Mouse (Mus musculus): ENCODE results near the gene Cdkal1. TPM values are rescaled to one million over a fixed set of nuclear protein-coding genes. Genes with fewer than 3 reads are reported as not detected.

The Cdkal1 gene
- polyA plus RNA-seq, 1 experiment from 2014 or later, result 29.9 TPM

DNA sequence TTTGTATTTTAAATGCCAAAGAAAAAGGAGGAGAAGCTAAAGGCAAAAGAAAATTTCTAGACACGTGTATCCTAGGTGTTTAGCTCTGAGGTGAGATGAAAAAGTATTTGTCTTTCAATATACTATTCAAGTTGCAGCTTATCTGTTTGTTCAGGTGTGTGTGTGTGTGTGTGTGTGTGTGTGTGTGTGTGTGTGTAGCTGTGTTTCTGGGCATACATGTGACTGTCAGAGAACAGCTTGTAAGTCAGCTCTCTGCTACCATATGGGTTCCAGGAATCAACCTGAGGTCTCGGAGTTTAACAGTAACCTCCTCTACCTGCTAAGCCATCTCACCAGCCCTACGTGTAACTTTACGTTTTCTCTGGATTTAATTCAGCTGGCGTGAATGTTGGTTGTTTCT is 76.0 kb downstream of the Cdkal1 start:
- H3K36me3 ChIP-seq, result no peaks in the 10 kb centered on the region
- no peaks in the 10 kb centered on the region for H3K9me3 ChIP-seq
- peaks cover 12% of the 10 kb centered on the region; the same call in 1 of the 2 replicates for H3K4me1 ChIP-seq
- H3K9ac ChIP-seq, result no peak overlapping the region
- H3K27me3 ChIP-seq (replicated peaks), result no peaks in the 10 kb centered on the region
- ATAC-seq (ENCODE audit: insufficient read depth, low FRiP score, low read depth), result no peak
- H3K4me3 ChIP-seq (replicated peaks), result no peak overlapping the region
- no peak overlapping the region for H3K4me2 ChIP-seq
- no peak overlapping the region for H3K27ac ChIP-seq
- WGBS, result 72% methylated on average over 5 of the region's 5 CpGs

DNA sequence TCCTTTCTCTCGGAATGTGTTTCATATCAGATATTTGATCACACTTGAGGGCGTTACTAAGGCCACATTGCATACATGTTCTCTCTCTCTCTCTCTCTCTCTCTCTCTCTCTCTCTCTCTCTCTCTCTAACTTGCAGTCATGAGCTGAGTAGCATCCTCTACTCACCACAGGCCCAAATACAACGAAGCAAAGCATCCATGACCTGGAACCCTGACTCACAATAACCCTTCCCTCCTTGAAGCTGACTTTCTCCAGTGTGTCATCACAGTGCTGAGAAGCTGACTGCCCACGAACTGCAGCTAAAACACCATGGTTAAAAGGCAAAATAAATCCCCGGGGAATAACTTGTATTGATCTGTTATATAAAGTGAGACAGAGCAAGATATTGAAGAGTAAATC is 76.4 kb downstream of the Cdkal1 start:
- Histone ChIP-seq H3K36me3 (no peaks in the 10 kb centered on the region), H3K27ac (no peak overlapping the region), H3K27me3 (replicated peaks) (no peaks in the 10 kb centered on the region), H3K4me1 (peaks cover 12% of the 10 kb centered on the region; the same call in 1 of the 2 replicates), H3K4me2 (no peak overlapping the region), H3K9me3 (no peaks in the 10 kb centered on the region), H3K4me3 (replicated peaks) (no peak overlapping the region), H3K9ac (no peak overlapping the region)
- 66% methylated on average over 5 of the region's 5 CpGs for WGBS
- ATAC-seq (ENCODE audit: insufficient read depth, low FRiP score, low read depth), result no peak

DNA sequence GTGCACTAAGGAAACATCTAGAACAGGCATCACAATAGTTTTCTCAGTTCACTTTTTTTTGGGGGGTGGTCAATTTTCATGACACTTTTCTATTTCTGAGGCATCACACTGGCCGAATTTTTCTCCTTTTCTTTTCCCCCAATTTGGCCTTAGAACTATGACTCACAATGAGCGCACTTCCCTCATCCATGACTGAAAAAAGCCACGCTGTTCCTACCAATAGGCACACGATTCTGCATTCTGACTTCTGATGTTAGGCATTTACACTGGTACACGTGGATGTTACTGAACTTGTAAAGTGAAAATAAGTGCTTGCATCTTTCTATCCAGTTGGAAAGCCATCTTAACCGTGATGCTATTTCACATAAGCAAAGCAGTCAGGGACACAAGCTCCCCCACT is 77.3 kb downstream of the Cdkal1 start:
- H3K9me3 ChIP-seq, result no peaks in the 10 kb centered on the region
- H3K4me2 ChIP-seq, result no peak overlapping the region
- no peaks in the 10 kb centered on the region for H3K27me3 ChIP-seq (replicated peaks)
- H3K4me3 ChIP-seq (replicated peaks), result no peak overlapping the region
- H3K4me1 ChIP-seq, result peaks cover 19% of the 10 kb centered on the region
- H3K9ac ChIP-seq, result no peak overlapping the region
- no peak overlapping the region for H3K27ac ChIP-seq
- WGBS, result 85% methylated on average over 6 of the region's 6 CpGs
- ATAC-seq (ENCODE audit: insufficient read depth, low FRiP score, low read depth), result no peak
- no peaks in the 10 kb centered on the region for H3K36me3 ChIP-seq

DNA sequence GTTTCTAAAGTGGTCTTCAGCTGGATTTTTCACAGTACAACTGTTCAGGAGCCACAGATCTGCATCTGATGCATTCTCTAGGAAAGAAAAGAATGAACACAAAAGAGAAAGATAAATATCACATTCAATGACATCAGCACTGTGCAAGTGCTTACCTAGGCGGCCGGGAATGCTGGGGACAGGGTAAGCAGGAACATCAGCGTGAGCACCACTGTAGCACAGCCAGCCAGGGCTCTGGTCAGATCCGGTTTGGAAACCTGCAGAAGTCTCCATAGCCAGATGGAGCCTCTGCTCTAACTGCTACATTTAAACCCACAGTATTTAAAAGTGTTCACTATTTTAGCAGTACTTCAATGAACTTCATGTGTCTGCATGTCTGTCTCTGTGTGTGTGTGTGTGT is 78.2 kb downstream of the Cdkal1 start:
- peaks cover 19% of the 10 kb centered on the region for H3K4me1 ChIP-seq
- no peak overlapping the region for H3K4me3 ChIP-seq (replicated peaks)
- no peak overlapping the region for H3K4me2 ChIP-seq
- H3K27ac ChIP-seq, result no peak overlapping the region
- no peaks in the 10 kb centered on the region for H3K27me3 ChIP-seq (replicated peaks)
- ATAC-seq (ENCODE audit: insufficient read depth, low FRiP score, low read depth), result no peak
- no peaks in the 10 kb centered on the region for H3K36me3 ChIP-seq
- H3K9me3 ChIP-seq, result no peaks in the 10 kb centered on the region
- WGBS, result 79% methylated on average over 4 of the region's 4 CpGs
- no peak overlapping the region for H3K9ac ChIP-seq

DNA sequence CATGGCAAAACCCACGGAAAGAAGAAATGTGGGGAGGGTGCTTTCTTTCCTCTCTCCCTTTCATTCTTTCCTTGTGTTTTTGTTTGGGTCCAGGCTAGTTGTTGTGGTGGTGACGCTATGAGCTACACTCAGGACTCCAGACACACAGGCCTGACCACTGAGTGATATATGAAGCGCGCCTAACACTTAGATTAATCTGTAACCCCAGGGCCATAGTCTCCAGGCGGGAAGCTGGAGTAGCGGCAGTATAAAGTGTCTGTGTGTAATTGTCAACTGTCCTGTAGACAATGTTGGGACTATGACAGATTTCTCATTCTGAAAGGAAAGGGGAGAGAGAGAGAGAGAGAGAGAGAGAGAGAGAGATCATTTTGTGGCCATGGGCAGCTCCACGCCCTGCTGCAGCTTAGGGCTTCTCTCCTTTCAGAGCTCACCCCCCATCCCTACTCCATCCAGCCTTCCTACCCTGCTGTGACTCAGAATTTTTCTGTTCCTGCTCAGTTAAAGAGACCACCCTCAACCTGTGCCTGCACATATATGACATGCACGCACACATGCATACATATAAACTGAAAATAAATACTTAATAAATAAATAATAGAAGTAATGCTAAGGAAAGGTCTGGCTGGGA is 79.8 kb downstream of the Cdkal1 start:
- 72% methylated on average over 8 of the region's 8 CpGs for WGBS
- ATAC-seq (ENCODE audit: insufficient read depth, low FRiP score, low read depth), result no peak
- Histone ChIP-seq H3K9me3 (no peaks in the 10 kb centered on the region), H3K4me1 (peaks cover 13% of the 10 kb centered on the region), H3K36me3 (no peaks in the 10 kb centered on the region), H3K4me2 (no peak overlapping the region), H3K9ac (no peak overlapping the region), H3K27me3 (replicated peaks) (no peaks in the 10 kb centered on the region), H3K4me3 (replicated peaks) (no peak overlapping the region), H3K27ac (no peak overlapping the region)

DNA sequence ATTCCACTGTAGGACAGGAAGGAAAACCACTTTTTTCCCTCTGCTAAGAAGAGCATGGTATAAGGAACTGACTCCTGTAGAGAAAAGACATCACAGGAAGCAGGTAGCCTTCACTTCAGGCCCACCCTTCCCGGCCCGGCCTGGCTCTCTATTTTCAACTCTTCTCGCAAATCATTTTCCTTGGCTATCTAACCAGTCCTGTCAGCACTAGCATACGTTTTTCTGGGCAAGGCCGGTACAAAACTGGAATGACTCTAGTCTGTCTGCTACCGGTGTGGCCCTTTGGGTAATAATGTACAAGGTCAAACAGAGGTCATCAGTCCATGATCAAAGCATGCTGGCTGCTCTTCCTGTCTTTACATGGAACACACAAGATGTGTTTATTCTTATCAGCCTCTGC is 81.9 kb downstream of the Cdkal1 start:
- H3K27ac ChIP-seq, result peak overlapping the region; percentile 41; the same call in 1 of the 2 replicates
- H3K9me3 ChIP-seq, result no peaks in the 10 kb centered on the region
- 12% methylated on average over 6 of the region's 6 CpGs for WGBS
- no peaks in the 10 kb centered on the region for H3K27me3 ChIP-seq (replicated peaks)
- no peak for ATAC-seq (ENCODE audit: insufficient read depth, low FRiP score, low read depth)
- no peaks in the 10 kb centered on the region for H3K36me3 ChIP-seq
- H3K9ac ChIP-seq, result no peak overlapping the region
- H3K4me2 ChIP-seq, result no peak overlapping the region
- no peak overlapping the region for H3K4me3 ChIP-seq (replicated peaks)
- H3K4me1 ChIP-seq, result peaks cover 21% of the 10 kb centered on the region

DNA sequence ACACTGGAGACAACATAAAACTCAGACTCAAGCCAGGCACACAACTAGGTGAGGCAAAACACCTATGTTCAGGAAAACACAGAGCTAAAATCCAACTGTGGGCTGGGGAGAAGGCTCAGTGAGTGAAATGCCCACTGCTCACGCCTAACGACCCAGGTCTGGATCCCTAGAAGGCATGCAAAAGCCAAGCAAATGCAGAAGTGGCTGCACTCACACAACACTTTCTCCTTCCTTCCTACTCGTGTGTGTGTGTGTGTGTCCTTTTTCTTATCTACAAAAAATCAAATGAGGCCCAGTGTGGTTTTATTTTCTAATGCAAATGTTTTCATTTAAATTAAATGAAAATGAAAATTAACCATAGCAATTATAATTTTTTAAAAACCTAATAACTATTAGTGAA is 82.5 kb downstream of the Cdkal1 start:
- WGBS, result 65% methylated on average over 3 of the region's 3 CpGs
- no peak for ATAC-seq (ENCODE audit: insufficient read depth, low FRiP score, low read depth)
- peak overlapping the region; percentile 13; the same call in 1 of the 2 replicates for H3K27ac ChIP-seq

DNA sequence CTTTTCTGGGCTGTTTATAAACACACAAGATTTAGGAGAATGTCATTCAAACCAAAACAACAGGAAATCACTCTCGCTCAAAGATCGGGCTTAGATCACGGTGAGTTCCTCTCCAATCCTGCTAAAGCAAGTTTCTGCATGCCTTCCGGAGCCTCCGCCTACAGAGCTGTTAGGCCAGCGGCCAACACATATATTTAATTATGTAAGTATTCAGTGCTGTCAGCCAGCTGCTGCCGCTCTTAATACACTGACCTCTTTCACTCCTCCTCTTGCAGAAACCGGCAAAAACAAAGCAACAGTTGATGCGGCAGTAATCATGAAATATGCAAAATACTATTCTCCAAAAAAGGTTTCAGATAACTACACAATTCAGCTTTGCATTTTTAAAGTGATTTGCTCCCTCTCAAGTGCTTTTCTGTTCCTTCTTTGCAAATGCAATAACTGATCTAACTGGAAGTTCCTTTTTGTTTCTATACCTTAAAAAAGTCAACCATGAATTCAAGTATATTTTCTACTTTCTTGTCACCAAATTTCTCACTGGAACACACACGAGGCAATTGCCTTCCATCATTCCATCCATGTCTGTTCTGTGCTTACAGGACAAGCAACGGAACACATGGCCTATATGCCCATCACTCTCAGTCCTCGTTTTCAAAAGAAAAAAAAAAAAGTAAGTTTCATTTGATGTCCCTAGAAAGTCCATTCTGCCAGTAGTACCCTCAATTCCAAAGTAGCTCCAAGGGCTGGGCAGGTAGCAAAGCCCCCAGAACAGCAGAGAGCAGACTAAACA is 85.6 kb downstream of the Cdkal1 start:
- peak overlapping the region; percentile 71 for H3K27ac ChIP-seq
- no peak overlapping the region for H3K9ac ChIP-seq
- no peaks in the 10 kb centered on the region for H3K36me3 ChIP-seq
- no peaks in the 10 kb centered on the region for H3K27me3 ChIP-seq (replicated peaks)
- peaks cover 27% of the 10 kb centered on the region for H3K4me1 ChIP-seq
- ATAC-seq (ENCODE audit: insufficient read depth, low FRiP score, low read depth), result peak; percentile 81
- no peaks in the 10 kb centered on the region for H3K9me3 ChIP-seq
- peak overlapping the region; percentile 13; the same call in 1 of the 2 replicates for H3K4me2 ChIP-seq
- 20% methylated on average over 12 of the region's 12 CpGs for WGBS
- H3K4me3 ChIP-seq (replicated peaks), result no peak overlapping the region

More for the DNA sequence above, 82.5 kb downstream of the Cdkal1 start:
- Histone ChIP-seq H3K4me3 (replicated peaks) (no peak overlapping the region), H3K36me3 (no peaks in the 10 kb centered on the region), H3K9me3 (no peaks in the 10 kb centered on the region), H3K4me1 (peaks cover 21% of the 10 kb centered on the region), H3K27me3 (replicated peaks) (no peaks in the 10 kb centered on the region), H3K4me2 (no peak overlapping the region), H3K9ac (no peak overlapping the region)

DNA sequence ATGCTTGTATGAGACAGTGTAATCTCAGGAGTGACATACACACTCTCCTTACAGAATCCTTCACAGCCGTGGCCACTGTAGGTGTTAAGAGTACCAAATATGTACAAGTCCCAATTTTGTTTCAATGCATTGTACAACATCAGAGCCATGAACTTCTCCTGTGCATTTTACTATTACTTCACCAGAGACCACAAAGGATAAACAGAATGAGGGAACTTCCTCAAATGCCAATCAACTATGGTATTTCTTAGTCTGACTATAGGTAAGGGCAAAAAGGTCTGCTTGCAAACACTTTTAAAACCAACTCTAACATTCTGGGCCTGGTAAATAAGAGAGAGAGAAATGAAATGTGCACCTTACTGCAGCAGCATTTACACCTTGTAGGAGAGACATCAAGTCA is 87.4 kb downstream of the Cdkal1 start:
- H3K9ac ChIP-seq, result no peak overlapping the region
- no peak overlapping the region for H3K4me2 ChIP-seq
- H3K27me3 ChIP-seq (replicated peaks), result no peaks in the 10 kb centered on the region
- ATAC-seq (ENCODE audit: insufficient read depth, low FRiP score, low read depth), result no peak
- no peaks in the 10 kb centered on the region for H3K9me3 ChIP-seq
- WGBS, result 60% methylated on average over 1 of the region's 1 CpGs
- H3K27ac ChIP-seq, result no peak overlapping the region
- no peaks in the 10 kb centered on the region for H3K36me3 ChIP-seq
- H3K4me3 ChIP-seq (replicated peaks), result no peak overlapping the region
- peaks cover 20% of the 10 kb centered on the region for H3K4me1 ChIP-seq

DNA sequence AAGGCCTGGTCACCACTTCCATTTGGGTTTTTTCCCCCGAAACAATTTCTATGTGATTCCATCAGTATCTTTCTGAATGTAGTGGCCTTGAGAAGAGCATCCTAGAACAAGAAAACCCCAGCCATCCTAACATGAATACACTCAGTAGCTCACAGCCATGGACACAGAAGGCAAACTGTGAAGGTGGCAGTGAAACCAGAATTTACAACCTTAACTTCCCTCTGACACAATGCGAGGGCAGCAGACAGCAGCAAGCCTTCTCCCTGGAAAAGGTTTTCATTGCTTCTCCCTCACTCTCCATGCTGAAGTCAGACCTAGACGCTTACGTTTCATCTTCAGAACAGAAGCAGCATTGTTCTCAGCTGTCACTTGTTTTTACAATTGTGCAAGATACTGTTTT is 87.9 kb downstream of the Cdkal1 start:
- H3K9ac ChIP-seq, result no peak overlapping the region
- no peaks in the 10 kb centered on the region for H3K27me3 ChIP-seq (replicated peaks)
- H3K4me2 ChIP-seq, result no peak overlapping the region
- 65% methylated on average over 4 of the region's 4 CpGs for WGBS
- no peak for ATAC-seq (ENCODE audit: insufficient read depth, low FRiP score, low read depth)
- no peaks in the 10 kb centered on the region for H3K9me3 ChIP-seq
- no peak overlapping the region for H3K27ac ChIP-seq
- no peak overlapping the region for H3K4me3 ChIP-seq (replicated peaks)
- H3K36me3 ChIP-seq, result no peaks in the 10 kb centered on the region
- peaks cover 20% of the 10 kb centered on the region for H3K4me1 ChIP-seq

DNA sequence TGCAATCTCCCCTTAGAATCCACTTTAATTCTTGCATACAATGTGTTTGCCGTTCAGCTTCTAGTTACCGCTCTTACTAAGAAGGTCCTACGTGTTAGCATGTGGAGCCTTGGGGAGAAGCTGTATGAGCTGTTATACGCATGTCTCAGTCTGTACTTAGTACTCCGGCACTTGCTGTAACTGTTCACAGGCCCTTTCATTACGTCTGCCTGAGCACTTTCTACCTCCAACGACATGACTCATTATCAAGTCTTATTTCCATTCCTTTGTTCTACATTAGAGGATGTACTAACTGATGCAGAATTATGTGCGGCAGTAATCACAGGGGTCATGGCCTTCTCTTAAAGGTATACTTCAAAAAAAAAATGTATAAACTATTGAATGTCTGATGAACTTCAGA is 89.1 kb downstream of the Cdkal1 start:
- Histone ChIP-seq H3K4me1 (peaks cover 20% of the 10 kb centered on the region), H3K9me3 (no peaks in the 10 kb centered on the region), H3K4me3 (replicated peaks) (no peak overlapping the region), H3K4me2 (no peak overlapping the region), H3K27ac (no peak overlapping the region), H3K36me3 (no peaks in the 10 kb centered on the region), H3K9ac (no peak overlapping the region), H3K27me3 (replicated peaks) (no peaks in the 10 kb centered on the region)
- 77% methylated on average over 8 of the region's 8 CpGs for WGBS
- ATAC-seq (ENCODE audit: insufficient read depth, low FRiP score, low read depth), result no peak

DNA sequence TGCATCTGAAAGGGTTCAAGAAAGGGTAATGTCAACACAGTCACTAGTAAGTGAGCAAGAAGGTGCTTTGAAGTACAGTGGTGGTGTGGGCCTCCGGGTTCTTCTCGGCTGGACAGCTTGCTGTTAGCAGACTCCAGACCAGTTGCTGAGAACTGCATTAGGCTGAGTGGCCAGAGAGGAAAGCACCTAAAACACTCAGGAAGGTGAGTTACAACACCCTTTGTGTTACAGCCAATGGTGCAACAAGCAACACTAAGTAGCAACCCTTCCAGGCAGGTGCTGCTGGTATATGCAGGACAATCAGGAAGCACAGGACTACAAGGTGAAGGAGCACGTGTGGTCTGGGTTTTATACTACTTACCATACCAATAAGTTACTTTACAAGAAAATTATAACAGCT is 90.2 kb downstream of the Cdkal1 start:
- no peaks in the 10 kb centered on the region for H3K9me3 ChIP-seq

More for the DNA sequence above, 90.2 kb downstream of the Cdkal1 start:
- Histone ChIP-seq H3K4me2 (no peak overlapping the region), H3K4me1 (peaks cover 14% of the 10 kb centered on the region), H3K36me3 (no peaks in the 10 kb centered on the region), H3K9ac (no peak overlapping the region), H3K4me3 (replicated peaks) (no peak overlapping the region), H3K27ac (no peak overlapping the region), H3K27me3 (replicated peaks) (no peaks in the 10 kb centered on the region)
- no peak for ATAC-seq (ENCODE audit: insufficient read depth, low FRiP score, low read depth)
- 43% methylated on average over 3 of the region's 3 CpGs for WGBS

Data from stomach, embryonic 15.5 days (tissue).